Mouse (Mus musculus): Measurements from ENCODE around the gene Catsperd.

- TF ChIP-seq CTCF (IDR thresholded peaks at IDR 0.05; ENCODE audit: low read depth) (no peak), EP300 (IDR thresholded peaks at IDR 0.05; ENCODE audit: low read depth) (no peak)
Observed at GRCm38 (mm10) chr17:56627530-56628277, at the start of gene Catsperd.
